Mouse (Mus musculus): ENCODE results near the gene Coro6. TPM values are rescaled to one million over a fixed set of nuclear protein-coding genes. Genes with fewer than 3 reads are reported as not detected.

The Coro6 gene
- polyA plus RNA-seq, 1 experiment from 2014 or later: 0.39 TPM

DNA sequence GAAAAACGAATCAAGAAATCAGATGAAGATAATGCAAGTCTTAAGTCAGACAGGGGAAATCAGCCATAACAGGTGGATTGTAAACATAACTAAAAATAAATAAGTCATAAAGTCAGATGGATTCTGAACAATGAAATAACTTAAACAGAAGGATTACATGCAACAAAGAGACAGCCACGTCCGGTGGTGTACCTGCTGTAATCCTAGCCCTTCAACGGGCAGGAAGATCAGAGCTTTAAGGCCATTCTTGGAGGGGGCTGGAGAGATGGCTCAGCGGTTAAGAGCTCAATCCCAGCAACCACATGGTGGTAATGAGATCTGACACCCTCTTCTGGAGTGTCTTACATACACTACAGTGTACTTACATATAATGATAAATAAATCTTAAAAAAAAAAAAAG, 49.1 kb downstream of the Coro6 start:
- no peak overlapping the region for H3K4me3 ChIP-seq (ENCODE audit: low read depth, low read length)
- H3K4me1 ChIP-seq (ENCODE audit: control insufficient read depth, insufficient read depth, low read length): peaks cover 31% of the 10 kb centered on the region
- no peak overlapping the region for H3K27ac ChIP-seq (ENCODE audit: low read length)
- H3K9me3 ChIP-seq (replicated peaks; ENCODE audit: control insufficient read depth, low read length, poor library complexity, severe bottlenecking): no peaks in the 10 kb centered on the region
- WGBS: 80% methylated on average over 5 of the region's 5 CpGs
- H3K9ac ChIP-seq (ENCODE audit: low read depth, low read length): no peak overlapping the region
- no peak overlapping the region for H3K4me2 ChIP-seq (ENCODE audit: low read length)
- ATAC-seq: no peak
- peaks cover 13% of the 10 kb centered on the region for H3K27me3 ChIP-seq (ENCODE audit: control insufficient read depth, insufficient read depth, low read depth, low read length)
- H3K36me3 ChIP-seq (ENCODE audit: control insufficient read depth, insufficient read depth, low read length): peaks cover 9% of the 10 kb centered on the region

DNA sequence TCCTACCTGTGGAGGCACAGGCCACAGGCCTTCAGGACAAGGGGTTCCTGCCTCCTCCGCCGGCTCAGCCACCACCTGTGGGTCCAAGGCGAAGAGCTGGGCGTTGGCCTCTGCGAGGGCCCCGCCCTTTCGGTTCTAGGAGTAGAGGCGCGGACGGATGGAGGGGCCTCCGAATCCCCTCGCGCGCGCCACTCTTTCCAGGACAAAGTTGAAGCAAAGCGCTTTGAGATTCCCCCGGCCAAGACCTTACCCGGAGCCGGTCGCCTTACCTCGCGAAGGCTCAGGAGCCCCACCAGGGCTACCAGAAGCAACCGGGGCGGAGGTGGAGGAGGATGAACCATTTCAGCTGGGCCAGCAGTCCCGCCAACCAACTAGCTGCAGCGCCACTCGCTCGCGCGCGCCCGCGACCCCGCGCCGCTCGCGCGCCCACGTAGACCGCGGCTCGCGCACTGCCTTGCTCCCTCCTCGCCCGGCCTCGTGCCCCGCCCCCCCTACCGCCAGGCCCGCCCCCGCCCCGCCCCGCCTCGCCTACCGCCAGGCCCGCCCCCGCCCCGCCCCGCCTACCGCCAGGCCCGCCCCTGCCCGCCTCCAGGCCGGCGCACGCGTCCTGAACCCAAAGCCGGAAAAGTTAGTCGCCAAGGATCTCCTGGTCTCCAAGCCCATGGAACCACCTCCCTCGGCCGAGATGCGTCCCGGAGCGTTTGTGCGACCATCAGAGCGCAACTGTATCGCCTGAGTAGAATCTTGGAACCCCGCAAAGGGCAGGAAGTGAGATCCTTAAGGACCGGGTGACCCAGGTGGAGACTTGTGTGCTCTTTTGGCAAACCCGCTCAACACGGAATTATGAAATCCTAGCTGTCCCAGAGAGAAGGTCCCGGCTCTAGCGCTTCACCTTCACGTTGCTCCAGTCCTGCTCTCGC, 50.9 kb downstream of the Coro6 start:
- Histone ChIP-seq H3K36me3 (ENCODE audit: control insufficient read depth, insufficient read depth, low read length) (no peaks in the 10 kb centered on the region), H3K4me2 (ENCODE audit: low read length) (peak overlapping the region; percentile 99), H3K4me1 (ENCODE audit: control insufficient read depth, insufficient read depth, low read length) (peaks cover 32% of the 10 kb centered on the region), H3K27ac (ENCODE audit: low read length) (no peak overlapping the region), H3K4me3 (ENCODE audit: low read depth, low read length) (peak overlapping the region; percentile 56), H3K27me3 (ENCODE audit: control insufficient read depth, insufficient read depth, low read depth, low read length) (peaks cover 13% of the 10 kb centered on the region), H3K9ac (ENCODE audit: low read depth, low read length) (peak overlapping the region; percentile 72), H3K9me3 (replicated peaks; ENCODE audit: control insufficient read depth, low read length, poor library complexity, severe bottlenecking) (no peaks in the 10 kb centered on the region)
- ATAC-seq: peak; percentile 43
- under 1% methylated on average over 64 of the region's 84 CpGs for WGBS

DNA sequence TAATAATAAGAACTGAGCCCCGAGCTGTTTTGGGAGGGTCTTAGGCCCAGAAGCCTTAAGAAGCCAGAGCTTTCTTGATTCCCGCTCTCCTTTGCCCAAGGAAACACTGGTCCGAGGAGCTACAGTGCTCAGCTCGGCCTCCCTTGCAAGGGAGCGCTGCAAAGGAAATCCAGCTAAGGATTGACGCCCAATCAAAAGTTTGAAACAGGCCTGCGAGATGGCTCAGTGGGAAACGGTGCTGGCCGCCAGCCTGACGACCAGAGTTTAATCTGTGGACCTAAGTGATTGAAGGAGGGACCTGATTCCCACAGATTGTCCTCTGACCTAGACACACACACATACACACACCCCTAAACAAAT, 51.6 kb downstream of the Coro6 start:
- H3K36me3 ChIP-seq (ENCODE audit: control insufficient read depth, insufficient read depth, low read length): no peaks in the 10 kb centered on the region
- peak overlapping the region; percentile 56; the same call in 1 of the 2 replicates for H3K4me3 ChIP-seq (ENCODE audit: low read depth, low read length)
- no peak overlapping the region for H3K27ac ChIP-seq (ENCODE audit: low read length)
- no peaks in the 10 kb centered on the region for H3K9me3 ChIP-seq (replicated peaks; ENCODE audit: control insufficient read depth, low read length, poor library complexity, severe bottlenecking)
- no peak overlapping the region for H3K9ac ChIP-seq (ENCODE audit: low read depth, low read length)
- no peak for ATAC-seq
- peaks cover 28% of the 10 kb centered on the region for H3K4me1 ChIP-seq (ENCODE audit: control insufficient read depth, insufficient read depth, low read length)
- H3K4me2 ChIP-seq (ENCODE audit: low read length): peak overlapping the region; percentile 99
- peaks cover 13% of the 10 kb centered on the region for H3K27me3 ChIP-seq (ENCODE audit: control insufficient read depth, insufficient read depth, low read depth, low read length)
- WGBS: 8% methylated on average over 10 of the region's 10 CpGs

DNA sequence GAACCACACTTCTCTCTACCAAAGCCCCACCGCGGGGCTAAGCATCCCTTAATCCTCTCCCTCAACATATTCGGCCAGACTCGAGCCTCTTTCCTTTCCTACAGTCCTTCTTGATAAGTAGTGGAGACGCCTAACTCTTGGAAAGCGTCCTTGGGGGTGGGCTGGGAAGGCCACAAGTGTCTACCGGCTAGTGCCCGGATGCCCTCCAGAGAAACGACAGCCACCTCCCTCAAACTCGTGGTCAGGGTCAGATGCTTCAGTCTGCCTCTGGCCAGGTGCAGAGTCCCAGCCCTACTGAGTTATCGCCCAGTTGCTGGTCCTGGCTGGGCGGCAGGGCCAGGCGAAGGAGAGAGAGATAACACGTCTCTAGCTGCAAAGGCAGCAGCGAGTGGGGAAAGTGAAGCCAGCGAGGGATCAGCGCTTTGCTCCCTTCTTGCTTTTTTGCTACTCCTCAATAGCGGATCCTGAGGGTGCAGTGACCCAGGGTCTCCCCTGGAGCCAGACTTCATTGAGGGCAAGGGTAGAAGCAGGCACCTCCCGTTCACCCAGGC, 52.1 kb downstream of the Coro6 start:
- Histone ChIP-seq H3K27me3 (ENCODE audit: control insufficient read depth, insufficient read depth, low read depth, low read length) (peaks cover 13% of the 10 kb centered on the region), H3K36me3 (ENCODE audit: control insufficient read depth, insufficient read depth, low read length) (no peaks in the 10 kb centered on the region), H3K9ac (ENCODE audit: low read depth, low read length) (peak overlapping the region; percentile 54), H3K4me1 (ENCODE audit: control insufficient read depth, insufficient read depth, low read length) (peaks cover 28% of the 10 kb centered on the region), H3K4me2 (ENCODE audit: low read length) (peak overlapping the region; percentile 77), H3K27ac (ENCODE audit: low read length) (no peak overlapping the region), H3K9me3 (replicated peaks; ENCODE audit: control insufficient read depth, low read length, poor library complexity, severe bottlenecking) (no peaks in the 10 kb centered on the region), H3K4me3 (ENCODE audit: low read depth, low read length) (peak overlapping the region; percentile 50)
- ATAC-seq: no peak
- 4% methylated on average over 19 of the region's 19 CpGs for WGBS

DNA sequence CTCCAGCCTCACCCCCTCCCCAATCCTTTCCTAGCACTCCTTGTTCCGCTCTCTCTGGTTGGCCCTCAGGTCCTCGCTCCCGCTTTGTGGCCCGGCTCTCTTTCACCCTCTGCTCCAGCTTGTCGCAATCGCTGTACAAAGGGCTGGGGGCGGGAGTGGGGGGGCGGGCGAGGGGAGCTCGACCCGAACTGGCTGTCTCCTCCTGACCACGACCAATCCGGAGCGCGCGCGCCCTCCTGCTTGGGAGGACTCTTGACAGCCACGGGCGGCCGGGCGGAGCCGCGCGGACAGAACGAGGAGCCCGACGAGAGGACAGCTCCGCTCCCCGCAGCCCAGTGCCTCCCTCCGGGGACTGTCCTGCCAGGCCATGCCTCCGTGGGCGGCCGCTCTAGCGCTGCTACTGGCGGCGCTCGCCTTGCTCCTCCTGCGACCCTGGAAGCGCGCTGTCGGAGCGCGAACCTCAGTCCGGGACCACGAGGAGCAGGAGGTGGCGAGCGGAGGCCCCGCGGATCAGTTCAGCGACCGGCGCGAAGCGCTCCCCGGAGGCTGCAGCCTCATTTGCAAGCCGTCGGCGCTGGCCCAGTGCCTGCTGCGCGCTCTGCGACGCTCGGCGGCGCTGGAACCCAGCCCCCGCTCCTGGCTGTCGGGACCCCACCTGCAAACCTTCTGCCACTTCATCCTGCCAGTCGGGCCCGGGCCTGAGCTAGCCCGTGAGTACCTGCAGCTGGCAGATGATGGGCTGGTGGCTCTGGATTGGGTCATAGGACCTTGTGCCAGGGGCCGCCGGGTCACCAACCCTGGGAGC, 52.8 kb downstream of the Coro6 start, which contains the start of gene Abhd15:
Gene Abhd15 (plus strand): TSS at position 290 of the 805 bp plus-strand sequence.
- H3K36me3 ChIP-seq (ENCODE audit: control insufficient read depth, insufficient read depth, low read length): no peaks in the 10 kb centered on the region
- H3K27ac ChIP-seq (ENCODE audit: low read length): no peak within 1 kb of the TSS
- H3K4me1 ChIP-seq (ENCODE audit: control insufficient read depth, insufficient read depth, low read length): peaks cover 28% of the 10 kb centered on the region
- no peaks in the 10 kb centered on the region for H3K9me3 ChIP-seq (replicated peaks; ENCODE audit: control insufficient read depth, low read length, poor library complexity, severe bottlenecking)
- H3K4me3 ChIP-seq (ENCODE audit: low read depth, low read length): peak within 1 kb of the TSS; percentile 50
- under 1% methylated on average over 72 of the region's 72 CpGs for WGBS
- H3K4me2 ChIP-seq (ENCODE audit: low read length): peak within 1 kb of the TSS; percentile 77
- peaks cover 13% of the 10 kb centered on the region for H3K27me3 ChIP-seq (ENCODE audit: control insufficient read depth, insufficient read depth, low read depth, low read length)
- peak; percentile 62 for ATAC-seq
- peak within 1 kb of the TSS; percentile 54 for H3K9ac ChIP-seq (ENCODE audit: low read depth, low read length)

DNA sequence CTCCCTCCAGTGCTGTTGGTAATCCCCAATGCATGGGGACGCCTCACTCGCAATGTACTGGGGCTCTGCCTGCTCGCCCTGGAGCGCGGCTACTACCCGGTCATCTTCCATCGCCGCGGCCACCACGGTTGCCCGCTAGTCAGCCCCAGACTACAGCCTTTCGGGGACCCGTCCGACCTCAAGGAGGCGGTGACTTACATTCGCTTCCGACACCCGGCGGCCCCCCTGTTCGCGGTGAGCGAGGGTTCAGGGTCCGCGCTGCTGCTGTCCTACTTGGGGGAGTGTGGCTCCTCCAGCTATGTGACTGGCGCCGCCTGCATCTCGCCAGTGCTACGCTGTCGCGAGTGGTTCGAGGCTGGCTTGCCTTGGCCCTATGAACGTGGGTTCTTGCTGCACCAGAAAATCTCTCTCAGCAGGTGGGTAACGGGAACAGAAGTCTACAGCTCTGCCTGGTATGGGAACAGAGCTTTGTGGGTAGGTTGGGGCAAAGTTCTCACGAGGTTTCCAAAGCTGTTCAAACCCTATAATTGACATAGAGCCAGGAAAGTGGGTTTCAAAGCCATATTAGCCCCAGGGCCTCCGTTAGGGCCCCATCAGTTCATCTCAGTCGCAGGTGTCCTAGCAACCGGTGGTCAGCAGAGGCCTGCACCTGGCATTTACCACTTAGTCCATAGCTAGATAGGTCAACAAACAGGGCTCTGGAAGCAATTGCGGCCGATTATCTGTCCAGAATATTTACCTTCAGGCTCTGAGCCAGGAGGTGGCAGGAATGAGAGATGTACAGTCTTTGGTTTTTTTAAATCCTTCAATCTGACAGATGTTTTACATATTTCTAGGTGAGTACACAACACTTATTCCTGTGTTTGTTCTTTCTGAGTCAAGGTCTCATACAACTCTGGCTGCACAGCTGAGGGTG, 53.7 kb downstream of the Coro6 start, which contains the start of gene Trp53i13:
Gene Trp53i13 (minus strand): TSS at position 344 of the 916 bp plus-strand sequence.
- ATAC-seq: no peak
- no peaks in the 10 kb centered on the region for H3K36me3 ChIP-seq (ENCODE audit: control insufficient read depth, insufficient read depth, low read length)
- H3K27ac ChIP-seq (ENCODE audit: low read length): no peak within 1 kb of the TSS
- peak within 1 kb of the TSS; percentile 77 for H3K4me2 ChIP-seq (ENCODE audit: low read length)
- peaks cover 13% of the 10 kb centered on the region for H3K27me3 ChIP-seq (ENCODE audit: control insufficient read depth, insufficient read depth, low read depth, low read length)
- peak within 1 kb of the TSS; percentile 50 for H3K4me3 ChIP-seq (ENCODE audit: low read depth, low read length)
- no peaks in the 10 kb centered on the region for H3K9me3 ChIP-seq (replicated peaks; ENCODE audit: control insufficient read depth, low read length, poor library complexity, severe bottlenecking)
- H3K9ac ChIP-seq (ENCODE audit: low read depth, low read length): peak within 1 kb of the TSS; percentile 54
- peaks cover 28% of the 10 kb centered on the region for H3K4me1 ChIP-seq (ENCODE audit: control insufficient read depth, insufficient read depth, low read length)
- 8% methylated on average over 39 of the region's 39 CpGs for WGBS

DNA sequence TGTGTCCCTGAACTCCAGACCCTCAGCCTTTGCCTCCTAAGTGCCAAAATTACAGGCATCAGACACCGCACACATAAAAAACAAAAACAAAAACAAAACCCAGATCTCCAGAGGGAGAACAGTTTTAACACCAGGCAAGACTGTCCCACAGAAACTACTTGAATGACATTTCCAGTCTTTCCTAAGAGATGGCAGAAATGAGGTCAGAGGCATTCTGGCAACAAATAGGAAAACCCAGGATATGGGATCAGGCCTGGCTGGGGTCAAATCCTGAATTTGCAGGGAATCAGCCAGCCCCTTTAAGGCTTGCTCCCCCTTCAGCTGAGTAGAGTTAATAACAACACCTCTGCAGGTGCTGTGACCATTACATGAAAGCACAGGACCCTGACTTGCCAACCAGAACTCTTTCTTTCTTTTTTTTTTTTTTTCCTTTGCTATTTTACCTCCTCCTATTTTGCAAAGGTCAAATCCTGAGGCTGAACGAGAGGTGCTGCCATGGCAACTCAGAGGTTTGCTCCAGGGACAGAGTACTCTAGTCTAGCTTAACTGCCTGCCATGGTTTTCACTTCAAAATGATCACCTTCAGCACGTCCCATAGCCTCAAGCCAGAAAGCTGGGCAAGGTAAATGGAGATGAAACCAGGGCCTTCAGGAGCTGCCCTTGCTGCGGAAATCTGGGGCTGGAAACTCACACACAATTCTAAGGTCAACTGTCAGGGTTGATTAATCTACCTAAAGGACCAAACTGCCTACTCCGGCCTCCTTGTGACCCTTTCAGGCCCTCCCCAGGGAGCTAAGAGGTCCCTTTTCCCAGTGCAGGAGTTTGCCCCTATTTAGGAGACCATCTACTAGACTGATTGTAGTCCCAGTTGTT, 54.6 kb downstream of the Coro6 start:
- Histone ChIP-seq H3K9me3 (replicated peaks; ENCODE audit: control insufficient read depth, low read length, poor library complexity, severe bottlenecking) (no peaks in the 10 kb centered on the region), H3K9ac (ENCODE audit: low read depth, low read length) (no peak overlapping the region), H3K36me3 (ENCODE audit: control insufficient read depth, insufficient read depth, low read length) (no peaks in the 10 kb centered on the region), H3K27me3 (ENCODE audit: control insufficient read depth, insufficient read depth, low read depth, low read length) (peaks cover 13% of the 10 kb centered on the region), H3K4me1 (ENCODE audit: control insufficient read depth, insufficient read depth, low read length) (peaks cover 28% of the 10 kb centered on the region), H3K27ac (ENCODE audit: low read length) (no peak overlapping the region), H3K4me2 (ENCODE audit: low read length) (no peak overlapping the region), H3K4me3 (ENCODE audit: low read depth, low read length) (no peak overlapping the region)
- ATAC-seq: no peak
- 60% methylated on average over 5 of the region's 5 CpGs for WGBS

Data from midbrain, embryonic 16.5 days (tissue).